Mouse (Mus musculus): ENCODE results near the gene Prr5l. TPM values are rescaled to one million over a fixed set of nuclear protein-coding genes. Genes with fewer than 3 reads are reported as not detected.
A peak's percentile ranks its signal among the peaks of the same experiment; 100 is the strongest.

Gene Prr5l
- polyA plus RNA-seq, 1 experiment from 2014 or later, result 25.2 TPM

GRCm38 (mm10) chr2:101826950-101827600 is 55.8 kb downstream of the Prr5l start:
- WGBS, result 93% methylated on average over 3 of the region's 3 CpGs
- no peak for DNase-seq (ENCODE audit: low spot score)
- H3K4me3 ChIP-seq, result no peak overlapping the region
- no peaks in the 10 kb centered on the region for H3K36me3 ChIP-seq
- no peaks in the 10 kb centered on the region for H3K27me3 ChIP-seq (ENCODE audit: low read depth, poor library complexity, severe bottlenecking)
- H3K27ac ChIP-seq (replicated peaks), result no peak overlapping the region
- H3K4me1 ChIP-seq, result peaks cover 15% of the 10 kb centered on the region
- H3K9me3 ChIP-seq (replicated peaks), result no peaks in the 10 kb centered on the region

- H3K4me1 ChIP-seq, result peaks cover 22% of the 10 kb centered on the region
- WGBS, result 84% methylated on average over 2 of the region's 2 CpGs
- no peaks in the 10 kb centered on the region for H3K9me3 ChIP-seq (replicated peaks)
- H3K27ac ChIP-seq (replicated peaks), result no peak overlapping the region
- no peaks in the 10 kb centered on the region for H3K36me3 ChIP-seq
- no peak overlapping the region for H3K4me3 ChIP-seq
- no peaks in the 10 kb centered on the region for H3K27me3 ChIP-seq (ENCODE audit: low read depth, poor library complexity, severe bottlenecking)
- DNase-seq (ENCODE audit: low spot score), result no peak
Observed at GRCm38 (mm10) chr2:101826186-101826707, 56.6 kb downstream of the Prr5l start.

GRCm38 (mm10) chr2:101825226-101826120 is 57.4 kb downstream of the Prr5l start:
- WGBS, result 89% methylated on average over 9 of the region's 9 CpGs
- H3K4me3 ChIP-seq, result no peak overlapping the region
- no peaks in the 10 kb centered on the region for H3K27me3 ChIP-seq (ENCODE audit: low read depth, poor library complexity, severe bottlenecking)
- H3K4me1 ChIP-seq, result peaks cover 21% of the 10 kb centered on the region
- no peaks in the 10 kb centered on the region for H3K9me3 ChIP-seq (replicated peaks)
- DNase-seq (ENCODE audit: low spot score), result no peak
- no peak overlapping the region for H3K27ac ChIP-seq (replicated peaks)
- H3K36me3 ChIP-seq, result no peaks in the 10 kb centered on the region

GRCm38 (mm10) chr2:101823821-101824220 is 59.0 kb downstream of the Prr5l start:
- Histone ChIP-seq H3K27ac (replicated peaks) (no peak overlapping the region), H3K36me3 (no peaks in the 10 kb centered on the region), H3K27me3 (ENCODE audit: low read depth, poor library complexity, severe bottlenecking) (no peaks in the 10 kb centered on the region), H3K9me3 (replicated peaks) (no peaks in the 10 kb centered on the region), H3K4me1 (peaks cover 14% of the 10 kb centered on the region), H3K4me3 (no peak overlapping the region)
- WGBS, result 72% methylated on average over 3 of the region's 4 CpGs
- DNase-seq (ENCODE audit: low spot score), result no peak

GRCm38 (mm10) chr2:101822785-101823184 is 60.0 kb downstream of the Prr5l start:
- no peaks in the 10 kb centered on the region for H3K27me3 ChIP-seq (ENCODE audit: low read depth, poor library complexity, severe bottlenecking)
- H3K4me3 ChIP-seq, result no peak overlapping the region
- 0 out of 2 replicates have a peak overlapping the region, but pooled peaks have one; percentile 17 for H3K27ac ChIP-seq (replicated peaks)
- no peaks in the 10 kb centered on the region for H3K9me3 ChIP-seq (replicated peaks)
- WGBS, result 86% methylated on average over 13 of the region's 13 CpGs
- peaks cover 14% of the 10 kb centered on the region for H3K4me1 ChIP-seq
- H3K36me3 ChIP-seq, result no peaks in the 10 kb centered on the region
- DNase-seq (ENCODE audit: low spot score), result no peak

GRCm38 (mm10) chr2:101820816-101821215 is 62.0 kb downstream of the Prr5l start:
- Histone ChIP-seq H3K27ac (replicated peaks) (no peak overlapping the region), H3K4me1 (peaks cover 11% of the 10 kb centered on the region), H3K9me3 (replicated peaks) (no peaks in the 10 kb centered on the region), H3K4me3 (no peak overlapping the region), H3K27me3 (ENCODE audit: low read depth, poor library complexity, severe bottlenecking) (no peaks in the 10 kb centered on the region), H3K36me3 (no peaks in the 10 kb centered on the region)
- 95% methylated on average over 1 of the region's 1 CpGs for WGBS
- DNase-seq (ENCODE audit: low spot score), result no peak

- 82% methylated on average over 7 of the region's 7 CpGs for WGBS
- no peaks in the 10 kb centered on the region for H3K36me3 ChIP-seq
- H3K27me3 ChIP-seq (ENCODE audit: low read depth, poor library complexity, severe bottlenecking), result no peaks in the 10 kb centered on the region
- H3K4me3 ChIP-seq, result no peak overlapping the region
- H3K27ac ChIP-seq (replicated peaks), result no peak overlapping the region
- H3K9me3 ChIP-seq (replicated peaks), result no peaks in the 10 kb centered on the region
- DNase-seq (ENCODE audit: low spot score), result no peak
- peaks cover 15% of the 10 kb centered on the region for H3K4me1 ChIP-seq
Observed at GRCm38 (mm10) chr2:101818986-101819764, 63.7 kb downstream of the Prr5l start.

GRCm38 (mm10) chr2:101816646-101817308 is 66.0 kb downstream of the Prr5l start:
- 84% methylated on average over 3 of the region's 3 CpGs for WGBS

GRCm38 (mm10) chr2:101815250-101815934 is 67.4 kb downstream of the Prr5l start:
- Histone ChIP-seq H3K27ac (replicated peaks) (no peak overlapping the region), H3K4me1 (peaks cover 4% of the 10 kb centered on the region; the same call in 1 of the 2 replicates), H3K4me3 (no peak overlapping the region), H3K9me3 (replicated peaks) (no peaks in the 10 kb centered on the region), H3K36me3 (no peaks in the 10 kb centered on the region), H3K27me3 (ENCODE audit: low read depth, poor library complexity, severe bottlenecking) (no peaks in the 10 kb centered on the region)
- peak; percentile 57 for DNase-seq (ENCODE audit: low spot score)
- 43% methylated on average over 5 of the region's 5 CpGs for WGBS

More at GRCm38 (mm10) chr2:101816646-101817308, 66.0 kb downstream of the Prr5l start:
- peaks cover 7% of the 10 kb centered on the region for H3K4me1 ChIP-seq
- H3K4me3 ChIP-seq, result no peak overlapping the region
- no peak overlapping the region for H3K27ac ChIP-seq (replicated peaks)
- DNase-seq (ENCODE audit: low spot score), result no peak
- no peaks in the 10 kb centered on the region for H3K9me3 ChIP-seq (replicated peaks)
- no peaks in the 10 kb centered on the region for H3K27me3 ChIP-seq (ENCODE audit: low read depth, poor library complexity, severe bottlenecking)
- no peaks in the 10 kb centered on the region for H3K36me3 ChIP-seq

- no peak overlapping the region for H3K27ac ChIP-seq (replicated peaks)
- no peak for DNase-seq (ENCODE audit: low spot score)
- H3K27me3 ChIP-seq (ENCODE audit: low read depth, poor library complexity, severe bottlenecking), result no peaks in the 10 kb centered on the region
- no peaks in the 10 kb centered on the region for H3K9me3 ChIP-seq (replicated peaks)
- 85% methylated on average over 5 of the region's 5 CpGs for WGBS
- H3K4me3 ChIP-seq, result no peak overlapping the region
- no peaks in the 10 kb centered on the region for H3K36me3 ChIP-seq
- peaks cover 4% of the 10 kb centered on the region; the same call in 1 of the 2 replicates for H3K4me1 ChIP-seq
Observed at GRCm38 (mm10) chr2:101814272-101814625, 68.6 kb downstream of the Prr5l start.

- no peaks in the 10 kb centered on the region for H3K36me3 ChIP-seq
- WGBS, result 72% methylated on average over 6 of the region's 6 CpGs
- no peak overlapping the region for H3K27ac ChIP-seq (replicated peaks)
- H3K4me3 ChIP-seq, result no peak overlapping the region
- H3K9me3 ChIP-seq (replicated peaks), result no peaks in the 10 kb centered on the region
- DNase-seq (ENCODE audit: low spot score), result no peak
- no peaks in the 10 kb centered on the region for H3K27me3 ChIP-seq (ENCODE audit: low read depth, poor library complexity, severe bottlenecking)
- peaks cover 4% of the 10 kb centered on the region; the same call in 1 of the 2 replicates for H3K4me1 ChIP-seq
Observed at GRCm38 (mm10) chr2:101813581-101814271, 69.1 kb downstream of the Prr5l start.
